Mouse (Mus musculus): Measurements from ENCODE around the gene Zfp143.

Gene Zfp143

GRCm38 (mm10) chr7:110138538-110138937 lies 77.5 kb downstream of the Zfp143 start:
- DNase-seq (ENCODE audit: extremely low spot score) = no peak

GRCm38 (mm10) chr7:110143863-110144262 lies 82.8 kb downstream of the Zfp143 start:
- no peak for DNase-seq (ENCODE audit: extremely low spot score)
